Mouse (Mus musculus) ES-E14 (cell line): Measurements from ENCODE around the gene Dlgap1. TPM values are rescaled to one million over a fixed set of nuclear protein-coding genes. Genes with fewer than 3 reads are reported as not detected.

Source experiments
- DNase-seq: peaks from one replicate; pipeline ENCODE4 v3.0.0-alpha.2; 2013; ENCODE audit warnings: low read depth, low spot score
- H3K27ac ChIP-seq: 2 replicates; pipeline ENCODE4 v1.5.1; 2012; ENCODE audit warnings: low read depth, mild to moderate bottlenecking, low read length, moderate library complexity, mixed read lengths; ENCODE audit not compliant: poor library complexity, insufficient read depth, severe bottlenecking
- H3K36me3 ChIP-seq: 2 replicates; pipeline ENCODE4 v1.6.1; 2012; ENCODE audit warnings: mild to moderate bottlenecking, low read length, moderate library complexity, mixed read lengths; ENCODE audit not compliant: control insufficient read depth, poor library complexity, insufficient read depth, severe bottlenecking
- H3K4me1 ChIP-seq, 2 experiments: fragments of 150-350 bp in 1 of 2; sonication (generic) in 1 of 2; 2 replicates each; pipeline ENCODE4 v1.6.1; 2012; ENCODE audit warnings: low read length in 2 of 2, mild to moderate bottlenecking in 1 of 2, mixed read lengths in 1 of 2; ENCODE audit not compliant: control insufficient read depth in 2 of 2, insufficient read depth in 2 of 2, poor library complexity in 1 of 2
- H3K4me3 ChIP-seq, 2 experiments: fragments of 150-350 bp in 1 of 2; sonication (generic) in 1 of 2; 2 replicates each; pipeline ENCODE4 v1.5.1; 2012; ENCODE audit warnings: low read length in 2 of 2, low read depth in 1 of 2, mild to moderate bottlenecking in 1 of 2, mixed read lengths in 1 of 2; ENCODE audit not compliant: insufficient read depth in 1 of 2, poor library complexity in 1 of 2, severe bottlenecking in 1 of 2
- H3K9ac ChIP-seq: 2 replicates; pipeline ENCODE4 v1.6.1; 2012; ENCODE audit warnings: low read depth, mild to moderate bottlenecking, low read length, mixed read lengths; ENCODE audit not compliant: poor library complexity, insufficient read depth, severe bottlenecking
- H3K9me3 ChIP-seq: fragments of 150-350 bp; sonication (generic); 2 replicates; pipeline ENCODE4 v1.6.1; 2012; ENCODE audit warnings: low read depth, mild to moderate bottlenecking, low read length; ENCODE audit not compliant: control insufficient read depth, insufficient read depth
- CHD2 ChIP-seq: IDR thresholded peaks from 2 replicates; pipeline ENCODE4 v1.6.1; 2014; ENCODE audit warnings: mild to moderate bottlenecking, low read depth, low read length, inconsistent platforms
- HCFC1 ChIP-seq: IDR thresholded peaks from 2 replicates; pipeline ENCODE4 v1.6.1; 2012; ENCODE audit warnings: low read length, inconsistent platforms, borderline replicate concordance; ENCODE audit not compliant: insufficient read depth
- MAFK ChIP-seq: IDR thresholded peaks from 2 replicates; pipeline ENCODE4 v1.6.1; 2014; ENCODE audit warnings: mild to moderate bottlenecking, low read depth, low read length, inconsistent platforms; ENCODE audit not compliant: insufficient read depth
- ZC3H11A ChIP-seq: IDR thresholded peaks from 2 replicates; pipeline ENCODE4 v1.6.1; 2012; ENCODE audit warnings: low read depth, mild to moderate bottlenecking, inconsistent platforms, low read length, borderline replicate concordance
- ZNF384 ChIP-seq: IDR thresholded peaks from 2 replicates; pipeline ENCODE4 v1.6.1; 2012; ENCODE audit warnings: low read depth, low read length, inconsistent platforms
- in situ Hi-C, 2 experiments: fragments of 600-800 bp; cut with MboI; formaldehyde crosslinking; loops; one replicate each; pipeline ENCODE4 v1.15.1; 2025; ENCODE audit warnings: low sequenced_read_pairs in 2 of 2, inconsistent platforms in 1 of 2; ENCODE audit not compliant: unreplicated experiment in 2 of 2
- total RNA-seq: library from RNA; depleted of rRNA; stranded (reverse); fragments of 300-350 nt; gene quantifications from 2 replicates; pipeline ENCODE4 v1.2.3, GENCODE M21; 2012

The Dlgap1 gene
- total RNA-seq, 1 experiment: 0.94 TPM

DNA sequence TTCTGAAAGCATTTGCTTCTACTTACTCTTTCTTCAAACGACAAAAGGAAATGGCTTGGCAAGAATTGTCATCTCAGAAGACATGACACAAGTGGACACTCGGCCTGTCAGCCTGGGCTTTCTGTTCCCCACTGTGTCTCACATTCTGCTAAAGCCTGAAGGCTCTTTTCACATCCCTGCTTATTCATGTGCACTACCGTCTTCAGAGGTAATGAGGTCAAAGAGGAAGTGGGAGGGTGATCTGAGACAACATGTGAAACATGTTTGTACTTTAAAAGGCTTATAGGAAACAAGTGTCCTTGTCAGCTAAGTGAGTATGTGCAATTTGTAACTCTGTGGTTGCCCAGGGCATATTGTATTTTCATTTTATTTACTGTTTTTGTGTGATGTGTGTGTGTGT, 557.1 kb downstream of the Dlgap1 start:
- no peaks in the 10 kb centered on the region for H3K4me1 ChIP-seq
- no peak overlapping the region for H3K4me3 ChIP-seq
- no peak overlapping the region for H3K9ac ChIP-seq
- no peaks in the 10 kb centered on the region for H3K9me3 ChIP-seq
- in situ Hi-C loops: no loop called here
- DNase-seq: no peak
- H3K36me3 ChIP-seq: no peaks in the 10 kb centered on the region
- H3K27ac ChIP-seq: no peak overlapping the region
- no peak for TF ChIP-seq ZC3H11A
- no peak for TF ChIP-seq HCFC1
- no peak for TF ChIP-seq MAFK
- no peak for TF ChIP-seq ZNF384
- no peak for TF ChIP-seq CHD2

DNA sequence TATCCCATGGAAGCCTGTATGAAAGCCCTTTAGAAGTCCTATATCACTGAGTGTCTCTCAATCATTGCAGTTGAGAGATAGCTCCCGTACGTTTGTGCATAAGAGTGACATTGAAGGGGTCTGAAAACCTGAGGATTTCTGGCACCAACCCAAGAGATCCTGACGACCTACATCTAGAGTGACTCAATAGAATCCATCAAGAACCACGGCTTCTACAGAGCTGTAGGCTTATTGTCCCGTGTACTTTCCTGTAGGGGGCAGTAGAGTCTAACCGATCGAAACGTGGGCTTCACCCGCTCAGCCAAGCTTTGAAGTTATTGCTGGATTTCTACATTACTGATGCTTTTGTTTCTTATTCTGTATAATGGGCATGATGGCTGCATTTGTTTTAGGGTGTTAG, 558.2 kb downstream of the Dlgap1 start:
- H3K9ac ChIP-seq: no peak overlapping the region
- H3K27ac ChIP-seq: no peak overlapping the region
- H3K4me3 ChIP-seq: no peak overlapping the region
- H3K9me3 ChIP-seq: no peaks in the 10 kb centered on the region
- H3K4me1 ChIP-seq: no peaks in the 10 kb centered on the region
- TF ChIP-seq ZNF384 (no peak), CHD2 (no peak), MAFK (no peak), ZC3H11A (peak; percentile 73)
- no peaks in the 10 kb centered on the region for H3K36me3 ChIP-seq
- in situ Hi-C loops: no loop called here
- DNase-seq: peak; percentile 36

DNA sequence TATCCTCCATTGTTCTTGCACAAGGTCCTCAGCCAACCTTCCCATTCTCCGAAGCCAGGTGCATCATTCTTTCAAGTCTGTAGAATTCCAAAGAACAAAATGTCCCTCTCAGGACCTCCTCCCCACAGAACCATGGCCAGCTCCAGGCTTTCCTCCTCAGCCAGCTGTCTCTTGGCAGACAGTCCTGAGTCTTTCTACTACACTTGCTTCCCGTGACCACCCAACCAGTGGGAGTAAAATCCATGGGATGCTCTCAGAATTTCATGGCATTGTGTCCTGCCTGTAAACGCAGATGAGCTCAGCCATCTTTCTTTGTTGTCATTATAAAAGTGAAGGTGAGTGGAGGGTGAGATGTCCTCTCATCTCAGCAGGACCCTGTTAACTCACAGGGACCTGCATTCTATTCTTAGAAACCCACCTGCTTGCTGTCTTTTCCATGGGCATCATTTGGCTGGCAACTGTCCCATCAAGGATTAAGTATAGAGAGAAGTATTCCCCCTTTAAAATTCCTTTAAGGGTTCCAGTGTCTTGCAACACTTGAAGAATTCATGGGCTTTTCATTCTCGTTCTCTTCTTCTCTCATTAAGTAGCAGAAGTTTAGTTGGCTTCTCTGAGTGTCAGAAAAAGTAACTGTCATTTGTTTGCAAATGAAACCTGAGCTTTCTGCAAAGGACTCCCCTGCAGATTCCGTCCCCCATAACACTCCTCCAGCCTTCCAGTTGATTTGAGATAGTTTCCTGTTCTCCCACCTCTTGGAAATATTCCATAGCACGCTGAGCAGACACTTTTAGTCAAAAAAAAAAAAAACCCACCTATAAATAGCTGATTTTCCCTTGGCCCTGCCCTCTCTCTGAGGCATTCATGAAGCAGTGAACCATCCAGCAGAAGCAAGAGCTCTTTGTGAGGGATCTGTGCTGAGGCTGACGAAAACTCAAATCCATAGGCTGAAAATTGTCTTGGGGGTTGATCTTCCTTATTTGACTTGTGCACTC, 559.6 kb downstream of the Dlgap1 start:
- in situ Hi-C loops: no loop called here
- H3K4me3 ChIP-seq: no peak overlapping the region
- H3K4me1 ChIP-seq: no peaks in the 10 kb centered on the region
- DNase-seq: no peak
- TF ChIP-seq MAFK (no peak), CHD2 (no peak), ZC3H11A (no peak), ZNF384 (no peak), HCFC1 (no peak)
- no peaks in the 10 kb centered on the region for H3K36me3 ChIP-seq
- H3K9ac ChIP-seq: no peak overlapping the region
- H3K27ac ChIP-seq: no peak overlapping the region
- no peaks in the 10 kb centered on the region for H3K9me3 ChIP-seq

DNA sequence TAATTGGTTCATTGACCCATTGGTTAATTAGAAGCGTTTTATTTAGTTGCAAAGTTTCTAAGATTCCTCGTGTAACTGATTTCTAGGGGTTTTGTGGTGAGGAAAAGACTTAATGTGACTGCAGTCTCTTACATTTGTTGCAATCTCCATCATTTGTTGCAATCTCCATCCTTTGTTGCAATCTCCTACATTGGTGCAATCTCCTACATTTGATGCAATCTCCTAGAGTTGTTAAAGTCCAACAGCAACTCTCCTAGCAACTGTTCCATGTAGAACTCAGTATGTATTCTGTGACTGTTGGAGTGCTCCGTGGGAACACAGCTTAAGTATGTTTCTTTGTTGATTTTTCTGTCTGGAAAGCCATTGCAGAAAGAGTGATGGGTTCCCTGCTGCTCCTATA, 565.4 kb downstream of the Dlgap1 start:
- no peak for DNase-seq
- Histone ChIP-seq H3K4me1 (no peaks in the 10 kb centered on the region), H3K36me3 (no peaks in the 10 kb centered on the region), H3K9me3 (no peaks in the 10 kb centered on the region), H3K9ac (no peak overlapping the region), H3K27ac (no peak overlapping the region), H3K4me3 (no peak overlapping the region)
- TF ChIP-seq ZNF384: no peak
- in situ Hi-C loops: no loop called here

DNA sequence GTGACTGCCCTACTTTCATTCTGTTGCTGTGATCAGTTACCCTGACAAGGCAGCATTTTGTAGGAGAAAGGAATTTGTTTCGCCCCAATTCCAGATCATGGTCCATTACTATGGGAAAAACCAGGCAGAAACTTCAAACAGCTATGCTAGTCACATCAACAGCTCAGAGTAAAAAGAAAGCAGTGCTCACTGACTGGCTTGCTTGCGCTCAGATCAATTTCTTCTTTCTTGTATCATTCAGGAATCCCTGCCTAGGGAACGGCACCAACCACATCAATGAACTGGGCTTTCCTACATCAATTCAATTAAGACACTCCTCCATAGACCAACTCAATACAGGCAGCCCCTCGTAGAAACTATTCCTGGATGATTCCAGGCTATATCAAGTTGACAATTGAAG, 572.9 kb downstream of the Dlgap1 start:
- no peak overlapping the region for H3K4me3 ChIP-seq
- in situ Hi-C loops: no loop called here
- no peak for TF ChIP-seq CHD2
- TF ChIP-seq ZNF384: no peak
- no peak for TF ChIP-seq ZC3H11A
- no peak for TF ChIP-seq MAFK
- TF ChIP-seq HCFC1: no peak
- DNase-seq: no peak
- H3K9me3 ChIP-seq: no peaks in the 10 kb centered on the region
- no peaks in the 10 kb centered on the region for H3K36me3 ChIP-seq
- no peak overlapping the region for H3K9ac ChIP-seq
- no peaks in the 10 kb centered on the region for H3K4me1 ChIP-seq
- H3K27ac ChIP-seq: no peak overlapping the region
